Mouse (Mus musculus): ENCODE results near the gene Rex1bd. TPM values are rescaled to one million over a fixed set of nuclear protein-coding genes. Genes with fewer than 3 reads are reported as not detected.

Rex1bd gene
- 128 and 152 TPM in 2 replicates for polyA plus RNA-seq (2012; rRNA removed)

GRCm38 (mm10) chr8:70506328-70507026, at the start of gene Rex1bd:
Gene Rex1bd (minus strand): TSS chr8:70506752.

GRCm38 (mm10) chr8:70539077-70539813, 32.7 kb upstream of the Rex1bd start, which contains the start of gene Ell:
Gene Ell (plus strand): TSS chr8:70539457.

GRCm38 (mm10) chr8:70527512-70528181, 21.1 kb upstream of the Rex1bd start, which contains the start of the genes Fkbp8 and Kxd1:
Gene Fkbp8 (plus strand): TSS chr8:70527724.
Gene Kxd1 (minus strand): TSS chr8:70527956.

GRCm38 (mm10) chr8:70510228-70510915, 3.8 kb upstream of the Rex1bd start, which contains the start of gene Uba52:
Gene Uba52 (minus strand): TSS chr8:70510801.

GRCm38 (mm10) chr8:70492664-70493640, 13.6 kb downstream of the Rex1bd start, which contains the start of gene Crlf1:
Gene Crlf1 (plus strand): TSS chr8:70493158.

GRCm38 (mm10) chr8:70486941-70487520, 19.5 kb downstream of the Rex1bd start, which contains the start of gene Tmem59l:
Gene Tmem59l (minus strand): TSS chr8:70487358.

GRCm38 (mm10) chr8:70476333-70477268, 30.0 kb downstream of the Rex1bd start, which contains the start of gene Klhl26:
Gene Klhl26 (minus strand): TSS chr8:70476968.

Other genes with a start within 250 kb of the Rex1bd start
- 117 and 118 TPM in 2 replicates for gene Homer3, start 223.9 kb downstream of the Rex1bd start, polyA plus RNA-seq (2012; rRNA removed)
- gene Ddx49, start 204.3 kb downstream of the Rex1bd start, polyA plus RNA-seq (2012; rRNA removed), result 54.6 and 70.9 TPM in 2 replicates
- gene Cope, start 204.2 kb downstream of the Rex1bd start, polyA plus RNA-seq (2012; rRNA removed), result 214 and 227 TPM in 2 replicates
- 6.7 and 8.8 TPM in 2 replicates for gene Cers1, start 191.0 kb downstream of the Rex1bd start, polyA plus RNA-seq (2012; rRNA removed)
- 3.1 and 7.7 TPM in 2 replicates for gene Gdf1, start 176.9 kb downstream of the Rex1bd start, polyA plus RNA-seq (2012; rRNA removed)
- gene Upf1, start 153.5 kb downstream of the Rex1bd start, polyA plus RNA-seq (2012; rRNA removed), result 39.3 and 42.0 TPM in 2 replicates
- gene Comp, start 133.2 kb downstream of the Rex1bd start, polyA plus RNA-seq (2012; rRNA removed), result 0.28 and 0.31 TPM in 2 replicates
- 17.0 and 25.5 TPM in 2 replicates for gene Crtc1, start 67.2 kb downstream of the Rex1bd start, polyA plus RNA-seq (2012; rRNA removed)
- 21.7 and 29.7 TPM in 2 replicates for gene Klhl26, start 29.8 kb downstream of the Rex1bd start, polyA plus RNA-seq (2012; rRNA removed)
- 6.5 and 11.6 TPM in 2 replicates for gene Tmem59l, start 19.4 kb downstream of the Rex1bd start, polyA plus RNA-seq (2012; rRNA removed)
- 1.8 and 19.1 TPM in 2 replicates for gene Crlf1, start 13.6 kb downstream of the Rex1bd start, polyA plus RNA-seq (2012; rRNA removed)
- 1,236 and 2,029 TPM in 2 replicates for gene Uba52, start 4.0 kb upstream of the Rex1bd start, polyA plus RNA-seq (2012; rRNA removed)
- 333 and 368 TPM in 2 replicates for gene Fkbp8, start 21.0 kb upstream of the Rex1bd start, polyA plus RNA-seq (2012; rRNA removed)
- gene Kxd1, start 21.2 kb upstream of the Rex1bd start, polyA plus RNA-seq (2012; rRNA removed), result 45.2 and 45.4 TPM in 2 replicates
- 18.0 and 24.2 TPM in 2 replicates for gene Ell, start 32.7 kb upstream of the Rex1bd start, polyA plus RNA-seq (2012; rRNA removed)
- gene Isyna1, start 87.6 kb upstream of the Rex1bd start, polyA plus RNA-seq (2012; rRNA removed), result 87.0 and 171 TPM in 2 replicates
- gene Ssbp4, start 102.1 kb upstream of the Rex1bd start, polyA plus RNA-seq (2012; rRNA removed), result 81.3 and 117 TPM in 2 replicates
- gene Lrrc25, start 109.4 kb upstream of the Rex1bd start, polyA plus RNA-seq (2012; rRNA removed), result 0.88 and 1.00 TPM in 2 replicates
- gene Gdf15, start 125.7 kb upstream of the Rex1bd start, polyA plus RNA-seq (2012; rRNA removed), result 0.32 and 0.54 TPM in 2 replicates
- gene Pgpep1, start 153.6 kb upstream of the Rex1bd start, polyA plus RNA-seq (2012; rRNA removed), result 61.8 and 88.1 TPM in 2 replicates
- gene Lsm4, start 166.5 kb upstream of the Rex1bd start, polyA plus RNA-seq (2012; rRNA removed), result 217 and 299 TPM in 2 replicates
- gene Jund, start 192.2 kb upstream of the Rex1bd start, polyA plus RNA-seq (2012; rRNA removed), result 179 and 228 TPM in 2 replicates
- gene Iqcn, start 196.7 kb upstream of the Rex1bd start, polyA plus RNA-seq (2012; rRNA removed), result 0.04 and 0.05 TPM in 2 replicates
- 0.06 TPM in 1 of 2 replicates, not detected in the other for gene Gm3336, start 211.8 kb upstream of the Rex1bd start, polyA plus RNA-seq (2012; rRNA removed)
- 0.82 and 0.89 TPM in 2 replicates for gene Pde4c, start 217.0 kb upstream of the Rex1bd start, polyA plus RNA-seq (2012; rRNA removed)
- 28.0 and 50.3 TPM in 2 replicates for gene Rab3a, start 247.9 kb upstream of the Rex1bd start, polyA plus RNA-seq (2012; rRNA removed)